Mouse (Mus musculus) thymus, postnatal 25 days (tissue): Measurements from ENCODE around the gene Coq8a.
A peak's percentile ranks its signal among the peaks of the same experiment; 100 is the strongest.

Experiments used
- DNase-seq: peaks from one replicate; pipeline ENCODE4 v3.0.0; 2022

Gene Coq8a

GRCm38 (mm10) chr1:180198959-180199714 is at the start of gene Coq8a:
TSS of gene Coq8a (minus strand) at chr1:180199602.
- DNase-seq: no peak

GRCm38 (mm10) chr1:180248593-180249146 is 49.3 kb upstream of the Coq8a start:
- DNase-seq: no peak

- DNase-seq: no peak
Measured at GRCm38 (mm10) chr1:180247901-180248300, 48.5 kb upstream of the Coq8a start.

GRCm38 (mm10) chr1:180245741-180246507 is 46.5 kb upstream of the Coq8a start:
- no peak for DNase-seq

DNA sequence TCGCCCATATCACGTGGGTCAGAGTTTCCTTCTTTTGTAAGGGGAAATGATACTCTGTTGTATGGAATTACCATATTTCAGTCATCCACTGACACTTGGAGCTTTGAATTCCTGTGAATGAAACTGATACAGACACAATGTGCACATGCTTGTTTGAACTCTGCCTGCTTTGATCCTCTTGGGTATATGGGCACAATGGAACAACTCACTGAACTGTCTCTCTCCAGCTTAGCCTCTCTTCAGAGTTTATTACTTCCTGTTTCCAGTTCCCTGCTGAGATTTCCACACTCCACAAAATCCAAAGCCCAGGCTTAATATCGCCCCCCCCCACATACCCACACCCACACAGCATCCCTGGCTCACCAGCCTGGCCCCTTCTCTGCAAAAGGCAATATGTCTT is 32.3 kb upstream of the Coq8a start:
- no peak for DNase-seq

GRCm38 (mm10) chr1:180230580-180230979 is 31.2 kb upstream of the Coq8a start:
- peak; percentile 37 for DNase-seq

- DNase-seq: no peak
Measured at GRCm38 (mm10) chr1:180229906-180230305, 30.5 kb upstream of the Coq8a start.

- no peak for DNase-seq
Measured at GRCm38 (mm10) chr1:180228854-180229253, 29.5 kb upstream of the Coq8a start.

DNA sequence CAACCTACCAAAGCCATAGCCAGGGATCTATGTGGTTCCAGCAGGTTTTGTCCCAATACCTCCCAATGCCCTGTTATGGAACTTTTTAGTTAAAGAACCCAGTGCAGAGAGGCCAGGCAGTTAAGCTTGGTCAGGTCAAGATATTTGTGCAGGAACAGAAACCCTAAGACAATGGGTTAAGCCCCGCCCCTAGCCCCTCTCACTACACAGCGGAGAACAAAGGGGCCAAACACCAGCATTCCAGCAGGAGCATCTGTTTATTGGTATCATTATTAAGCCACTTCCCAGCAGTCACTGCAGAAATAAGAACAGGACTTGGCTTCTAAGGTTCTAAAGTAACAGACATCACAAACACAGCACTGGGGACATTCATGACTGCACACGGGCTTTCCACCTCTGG is 27.4 kb upstream of the Coq8a start:
- DNase-seq: no peak

- peak; percentile 69 for DNase-seq
Measured at GRCm38 (mm10) chr1:180226221-180226713, 26.9 kb upstream of the Coq8a start.

DNA sequence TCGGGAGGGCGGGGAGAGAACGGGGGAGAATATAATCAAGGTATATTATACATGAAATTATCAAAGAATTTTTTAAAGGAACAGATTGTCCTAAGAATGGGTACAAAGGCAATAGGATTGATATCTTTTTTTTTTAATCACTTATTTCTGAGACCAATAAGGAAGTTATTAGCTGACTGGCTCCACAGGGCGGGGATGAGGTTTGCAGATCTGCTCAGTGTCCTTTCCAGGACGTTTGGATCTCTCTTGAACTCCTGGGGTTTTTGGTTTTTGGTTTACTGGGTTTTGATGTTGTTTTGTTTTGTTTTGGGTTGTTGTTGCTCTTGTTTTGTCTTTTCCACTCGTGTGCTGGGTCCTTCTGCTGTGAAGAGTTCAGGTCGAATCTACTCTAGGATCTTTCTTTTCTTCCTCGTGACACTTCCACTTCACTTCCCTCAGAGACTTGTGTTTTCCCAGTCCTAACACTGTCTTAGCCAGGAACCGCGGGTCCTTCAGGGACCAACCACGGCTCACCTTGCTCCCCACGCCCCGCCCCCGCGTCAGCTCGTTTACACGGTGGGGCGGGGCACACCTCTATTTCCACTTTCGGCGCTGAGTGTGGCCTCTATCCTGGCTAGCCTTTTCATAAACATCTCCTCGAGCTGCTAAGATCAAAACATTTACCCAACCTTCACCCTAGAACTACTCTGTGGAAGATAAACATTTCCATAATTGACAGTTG is 26.3 kb upstream of the Coq8a start:
- peak; percentile 75 for DNase-seq

DNA sequence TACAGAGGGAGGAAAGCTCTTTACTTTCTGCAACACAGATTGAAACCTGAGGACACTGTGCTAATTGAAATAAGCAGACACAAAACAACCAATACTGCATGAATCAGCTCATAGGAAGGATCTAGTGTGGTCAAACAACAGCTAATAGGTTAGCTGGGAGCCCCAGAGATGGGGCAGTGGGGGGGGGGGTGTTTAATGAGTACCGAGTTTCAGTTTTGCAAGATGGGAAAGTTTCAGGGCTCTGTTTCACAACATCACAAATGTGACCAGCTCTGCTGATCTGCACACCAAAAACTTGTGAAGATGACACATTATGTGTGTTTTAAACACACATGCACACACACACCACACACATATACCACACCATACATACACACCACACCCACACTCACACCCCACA is 22.6 kb upstream of the Coq8a start:
- DNase-seq: no peak

DNA sequence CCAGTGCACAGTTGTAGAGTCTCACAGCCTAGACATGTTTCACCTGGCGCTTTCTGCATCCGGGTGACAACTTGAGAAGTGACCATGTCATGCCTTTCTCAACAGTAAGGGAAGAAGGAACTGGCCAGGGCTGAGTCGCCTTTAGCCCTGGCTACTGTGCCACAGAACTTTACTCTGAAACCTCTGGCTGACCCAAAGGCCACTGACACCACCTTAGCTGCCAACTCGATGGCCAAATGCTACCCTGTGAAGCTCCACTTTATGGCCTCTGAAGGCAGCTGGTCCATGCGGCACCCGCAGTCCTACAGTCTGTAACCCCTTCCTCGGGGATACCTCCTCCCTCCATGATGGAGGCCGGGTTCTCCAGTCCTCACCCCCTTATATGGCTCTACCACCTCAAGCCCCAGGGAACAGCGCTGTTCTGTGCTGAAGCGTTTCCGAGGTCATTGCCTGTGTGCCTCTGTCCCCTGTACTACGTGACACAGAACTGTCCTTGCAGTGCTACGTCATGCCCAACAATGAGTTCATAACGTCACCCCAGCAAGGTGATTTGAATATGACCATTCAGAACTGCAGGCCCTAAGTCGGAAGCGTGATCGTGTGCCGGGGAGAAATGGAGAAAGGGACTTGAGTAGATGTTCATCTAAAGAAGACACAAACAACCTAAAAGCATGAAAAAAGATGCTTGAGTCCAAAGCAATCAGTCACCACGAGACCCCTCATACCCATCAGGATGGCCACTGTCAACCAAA is 21.6 kb upstream of the Coq8a start:
- DNase-seq: no peak

DNA sequence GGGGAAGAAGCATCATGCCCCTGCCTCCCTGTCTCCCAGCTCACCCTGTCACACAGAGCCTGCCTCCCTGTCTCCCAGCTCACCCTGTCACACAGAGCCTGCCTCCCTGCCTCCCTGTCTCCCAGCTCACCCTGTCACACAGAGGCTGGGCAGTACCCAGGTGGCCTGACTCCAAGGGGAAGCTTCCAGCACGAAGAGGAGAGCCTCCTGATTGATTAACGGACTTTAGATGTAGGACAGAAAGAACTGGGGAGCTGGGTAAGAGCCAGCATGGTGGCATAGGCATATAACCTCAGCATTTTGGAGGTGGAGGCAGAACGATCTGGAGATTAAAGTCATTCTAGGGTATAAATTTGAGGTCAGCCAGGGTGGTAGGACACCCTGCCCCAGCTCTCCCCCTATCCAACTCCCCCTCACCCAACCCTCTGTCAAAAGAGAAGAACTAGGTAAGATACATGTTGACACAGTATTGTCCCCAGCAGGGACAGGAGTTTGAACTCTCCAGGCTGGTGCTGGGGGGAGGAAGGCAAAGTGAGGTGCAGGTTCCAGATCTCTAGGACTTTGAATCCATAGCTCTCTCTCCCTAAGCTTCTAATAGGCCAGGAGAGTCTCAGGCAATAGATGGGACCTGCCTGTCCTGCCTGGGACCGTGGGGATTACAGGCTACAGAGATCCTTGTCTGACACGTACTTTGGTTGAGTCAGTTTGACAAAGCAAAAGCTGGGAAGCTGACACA is 17.3 kb upstream of the Coq8a start:
- DNase-seq: no peak

- DNase-seq: peak; percentile 71
Measured at GRCm38 (mm10) chr1:180215044-180215443, 15.6 kb upstream of the Coq8a start.

DNA sequence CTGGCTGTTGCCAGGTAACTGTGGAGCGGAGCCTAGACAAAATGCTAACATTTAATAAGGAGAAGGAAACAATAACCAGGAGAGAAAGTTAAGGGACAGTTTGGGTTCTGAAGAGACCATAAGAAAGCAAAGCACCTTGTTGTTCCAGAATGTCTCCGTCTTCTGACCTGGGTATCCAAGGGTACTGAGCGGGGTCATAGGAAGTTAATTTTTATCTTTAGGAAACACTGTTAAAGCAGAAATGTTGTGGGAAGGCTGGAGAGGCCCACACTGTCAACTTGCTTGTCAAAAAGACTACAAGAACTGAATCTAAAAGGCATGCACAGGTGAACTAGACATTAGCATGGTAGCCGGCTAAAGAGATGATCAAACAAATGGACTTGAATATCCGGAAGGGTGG is 13.5 kb upstream of the Coq8a start:
- DNase-seq: no peak

DNA sequence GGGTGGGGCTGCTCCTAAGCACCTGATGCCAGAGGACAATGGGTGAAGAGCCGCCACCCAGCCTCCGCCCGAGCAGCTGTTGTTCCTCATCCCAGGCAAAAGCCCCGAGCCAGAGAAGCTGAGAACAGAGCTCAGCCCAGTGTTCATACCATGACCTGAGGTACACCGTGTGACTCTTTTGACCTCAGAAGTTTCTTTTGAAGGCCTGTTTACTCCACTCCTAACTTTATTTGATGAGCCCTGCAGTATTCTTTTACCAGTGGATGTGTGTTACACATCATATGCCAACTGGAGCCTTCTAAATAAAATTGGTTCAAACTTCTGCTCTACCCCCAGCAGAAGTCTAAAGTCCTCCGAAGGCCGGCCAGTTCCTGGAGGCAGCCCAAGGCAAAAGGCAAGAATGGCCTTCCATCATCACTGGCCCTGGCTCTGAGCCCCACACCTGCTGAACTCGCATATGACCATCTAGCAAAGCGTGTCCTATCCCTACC is 11.4 kb upstream of the Coq8a start:
- no peak for DNase-seq

GRCm38 (mm10) chr1:180210031-180210432 is 10.6 kb upstream of the Coq8a start:
- DNase-seq: no peak

GRCm38 (mm10) chr1:180208370-180208769 is 9.0 kb upstream of the Coq8a start:
- no peak for DNase-seq

DNA sequence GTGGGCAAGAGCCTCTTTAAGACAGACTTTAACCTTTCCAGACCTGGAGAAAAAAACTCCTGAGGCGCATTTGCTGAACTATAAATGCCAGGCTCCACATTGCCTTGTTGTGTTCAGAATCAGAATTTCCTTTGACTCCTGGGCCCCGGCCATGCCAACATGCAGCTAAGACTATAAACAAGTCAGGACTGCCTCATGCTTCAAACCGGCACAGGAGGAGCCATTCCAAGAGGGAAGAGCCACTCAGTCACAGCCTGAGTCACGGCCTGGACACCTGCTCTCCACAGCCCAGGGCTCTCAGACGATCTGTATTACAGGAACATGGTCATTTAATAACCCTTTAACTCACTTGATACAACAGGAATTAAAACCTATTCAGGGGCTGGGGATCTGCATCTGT is 1.3 kb upstream of the Coq8a start:
- DNase-seq: no peak

DNA sequence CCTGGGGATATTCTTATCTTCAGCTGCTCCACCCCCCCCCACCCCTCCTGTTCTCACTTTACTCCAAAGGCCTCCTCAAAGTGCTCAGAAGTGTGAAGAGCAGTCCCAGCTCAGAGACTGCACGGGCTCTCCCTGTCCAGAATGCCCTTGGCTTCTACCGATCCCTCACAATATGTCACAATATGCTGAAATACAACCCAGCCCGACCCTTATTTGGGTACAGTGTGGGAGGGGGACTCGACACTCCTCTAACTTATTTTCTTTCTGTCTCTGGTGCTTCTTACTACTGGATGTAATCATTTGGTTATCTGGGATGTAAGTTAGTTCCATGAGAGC is 281 bp upstream of the Coq8a start:
- DNase-seq: no peak

- DNase-seq: no peak
Measured at GRCm38 (mm10) chr1:180197956-180198355, 1.4 kb downstream of the Coq8a start.
